Mouse (Mus musculus) C2C12 (cell line): Measurements from ENCODE around the gene Patj. TPM values are rescaled to one million over a fixed set of nuclear protein-coding genes. Genes with fewer than 3 reads are reported as not detected.
A peak's percentile ranks its signal among the peaks of the same experiment; 100 is the strongest.

Source experiments
- H3K27me3 ChIP-seq: one replicate; pipeline ENCODE4 v1.6.1; 2011; ENCODE audit not compliant: control insufficient read depth, insufficient read depth, insufficient read length
- H3K36me3 ChIP-seq: one replicate; pipeline ENCODE4 v1.6.1; 2011; ENCODE audit not compliant: control insufficient read depth, insufficient read depth
- H3K4me3 ChIP-seq: one replicate; pipeline ENCODE4 v1.5.1; 2011; ENCODE audit warnings: mild to moderate bottlenecking, control low read depth; ENCODE audit not compliant: poor library complexity, insufficient read depth, severe bottlenecking
- H3K79me2 ChIP-seq: one replicate; pipeline ENCODE4 v1.6.1; 2011; ENCODE audit not compliant: control insufficient read depth, insufficient read depth
- H3K79me3 ChIP-seq: one replicate; pipeline ENCODE4 v1.6.1; 2011; ENCODE audit warnings: low read depth, control low read depth
- H3ac ChIP-seq: one replicate; pipeline ENCODE3; 2011; ENCODE audit warnings: low read depth; ENCODE audit not compliant: control insufficient read depth, insufficient read length
- CEBPB ChIP-seq: IDR thresholded peaks from one replicate; pipeline ENCODE4 v1.6.1; 2011; ENCODE audit warnings: low read depth, mild to moderate bottlenecking, control low read depth, moderate library complexity
- CTCF ChIP-seq: IDR thresholded peaks from one replicate; pipeline ENCODE4 v1.5.1; 2011; ENCODE audit not compliant: control insufficient read depth, insufficient read depth, insufficient read length
- FOSL1 ChIP-seq: IDR thresholded peaks from one replicate; pipeline ENCODE4 v1.8.0; 2011; ENCODE audit warnings: mild to moderate bottlenecking, low read length; ENCODE audit not compliant: poor library complexity, insufficient read depth, severe bottlenecking
- MAX ChIP-seq: IDR thresholded peaks from one replicate; pipeline ENCODE4 v1.6.1; 2011; ENCODE audit warnings: mild to moderate bottlenecking, control low read depth
- MYOD1 ChIP-seq: IDR thresholded peaks from one replicate; pipeline ENCODE4 v1.6.1; 2011; ENCODE audit warnings: low read depth; ENCODE audit not compliant: control insufficient read depth, insufficient read length
- MYOG ChIP-seq: IDR thresholded peaks from one replicate; pipeline ENCODE4 v1.6.1; 2011; ENCODE audit not compliant: control insufficient read depth, insufficient read length; ENCODE audit errors: extremely low read depth
- USF1 ChIP-seq: IDR thresholded peaks from one replicate; pipeline ENCODE4 v1.6.1; 2011; ENCODE audit warnings: low read depth, mild to moderate bottlenecking, control low read depth, moderate library complexity
- polyA plus RNA-seq: library from polyadenylated mRNA; unstranded; fragments of >200 nt; fragmentation: generic; extraction: Trizol; gene quantifications from one replicate; pipeline ENCODE4 v1.2.1, GENCODE M21; 2012; ENCODE audit warnings: missing spikeins

Patj gene
- polyA plus RNA-seq, 1 experiment, result 3.3 TPM

DNA sequence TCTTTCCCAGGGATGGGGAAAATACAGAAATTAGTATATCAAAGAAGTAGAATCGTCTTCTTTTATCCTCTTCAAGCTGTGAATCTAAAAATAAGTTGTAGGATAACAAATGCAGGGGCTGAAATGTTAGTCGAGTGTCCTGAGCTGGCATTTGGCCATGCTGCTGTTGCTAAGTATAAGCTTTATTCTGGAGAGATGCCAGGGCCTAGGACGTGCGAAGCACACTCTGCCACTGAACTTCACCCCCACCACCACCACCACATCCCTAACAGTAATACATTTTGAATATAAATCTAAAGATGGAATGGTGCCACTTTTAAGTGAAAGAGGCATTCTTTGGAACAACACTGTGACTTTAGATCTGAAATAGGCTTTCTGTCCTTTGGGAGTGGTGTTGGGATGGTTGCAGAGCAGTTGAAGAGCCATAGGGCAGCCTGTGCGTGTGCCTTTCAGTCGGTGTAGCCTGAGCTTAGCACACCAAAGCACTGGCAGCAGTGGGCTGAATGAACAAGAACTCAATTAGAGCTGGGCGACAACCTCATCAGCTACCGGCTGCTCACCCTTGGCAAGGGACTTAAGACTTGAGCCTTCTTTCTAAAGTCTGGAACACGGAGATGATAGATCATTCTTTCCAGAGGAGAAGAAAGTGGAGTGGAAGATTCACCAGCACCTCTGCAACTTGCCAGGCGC, 168.1 kb downstream of the Patj start:
- Histone ChIP-seq H3K79me2 (no peaks in the 10 kb centered on the region), H3K79me3 (no peaks in the 10 kb centered on the region), H3K36me3 (no peaks in the 10 kb centered on the region), H3K4me3 (no peak overlapping the region), H3K27me3 (no peaks in the 10 kb centered on the region), H3ac (no peak overlapping the region)
- no peak for TF ChIP-seq MYOD1
- no peak for TF ChIP-seq MAX
- no peak for TF ChIP-seq USF1
- TF ChIP-seq MYOG, result no peak
- TF ChIP-seq CTCF, result no peak
- no peak for TF ChIP-seq FOSL1
- TF ChIP-seq CEBPB, result no peak

DNA sequence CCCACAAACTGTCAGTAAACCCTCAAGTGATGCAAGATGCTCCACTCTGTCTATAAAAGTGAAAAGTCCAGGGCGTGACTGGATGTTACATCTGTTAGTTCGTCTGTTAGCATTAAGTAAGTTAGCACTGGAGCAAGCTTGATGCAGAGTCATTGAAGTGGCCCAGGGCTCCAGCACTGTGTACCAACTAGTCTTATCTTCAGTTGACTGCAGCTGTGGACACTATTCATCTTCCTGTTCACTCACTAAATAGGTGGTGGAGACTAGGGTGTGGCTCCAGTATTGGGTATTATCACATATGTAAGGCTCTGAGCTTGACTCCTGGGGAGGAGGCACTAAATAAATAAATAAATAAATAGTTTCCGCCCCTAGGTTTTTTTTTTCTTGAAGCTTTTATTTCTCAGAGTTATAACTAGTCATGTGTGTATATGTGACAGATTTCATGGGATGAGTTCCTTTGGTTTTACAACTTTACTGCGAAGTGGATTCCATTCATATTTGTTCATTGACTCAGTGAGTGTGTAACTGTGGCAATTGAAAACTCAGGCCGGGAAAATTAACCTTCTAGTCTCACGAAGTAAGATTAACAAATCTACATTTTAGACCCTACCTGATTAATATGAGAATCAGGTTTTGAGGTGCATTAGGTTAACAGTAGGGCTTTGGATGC, 168.7 kb downstream of the Patj start:
- Histone ChIP-seq H3K36me3 (no peaks in the 10 kb centered on the region), H3K4me3 (no peak overlapping the region), H3K79me3 (no peaks in the 10 kb centered on the region), H3K79me2 (no peaks in the 10 kb centered on the region), H3ac (no peak overlapping the region), H3K27me3 (no peaks in the 10 kb centered on the region)
- peak; percentile 32 for TF ChIP-seq MYOD1
- TF ChIP-seq CEBPB, result no peak

DNA sequence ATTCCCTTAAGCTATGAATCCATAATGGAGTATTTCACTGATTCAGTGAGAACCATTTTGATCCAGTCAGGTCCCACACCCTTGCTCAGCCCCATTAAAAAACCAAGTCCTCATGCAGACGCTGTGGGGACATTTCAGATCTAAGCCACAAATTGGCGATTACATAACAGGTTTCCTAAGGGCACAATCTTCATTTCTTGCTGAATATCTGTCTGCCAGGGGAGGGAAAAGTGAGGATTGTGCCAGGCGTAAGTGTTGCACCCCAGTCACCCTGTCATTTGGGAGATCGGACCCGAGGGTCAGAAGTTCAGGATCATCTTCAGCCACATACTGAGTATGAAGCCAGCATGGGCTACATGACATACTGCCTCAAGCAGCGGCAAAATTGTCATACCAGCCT, 171.2 kb downstream of the Patj start:
- TF ChIP-seq FOSL1, result no peak
- Histone ChIP-seq H3K4me3 (no peak overlapping the region), H3K27me3 (no peaks in the 10 kb centered on the region)

GRCm38 (mm10) chr4:98567457-98567856, 171.9 kb downstream of the Patj start:
- H3K79me2 ChIP-seq, result no peaks in the 10 kb centered on the region
- no peak overlapping the region for H3K4me3 ChIP-seq
- H3K27me3 ChIP-seq, result no peaks in the 10 kb centered on the region
- H3ac ChIP-seq, result no peak overlapping the region
- H3K36me3 ChIP-seq, result no peaks in the 10 kb centered on the region
- no peaks in the 10 kb centered on the region for H3K79me3 ChIP-seq
- TF ChIP-seq MAX, result no peak
- TF ChIP-seq MYOG, result no peak
- no peak for TF ChIP-seq FOSL1
- no peak for TF ChIP-seq CTCF
- no peak for TF ChIP-seq MYOD1
- no peak for TF ChIP-seq USF1
- TF ChIP-seq CEBPB, result no peak

More for the DNA sequence above, 171.2 kb downstream of the Patj start:
- Histone ChIP-seq H3ac (no peak overlapping the region), H3K79me3 (no peaks in the 10 kb centered on the region), H3K79me2 (no peaks in the 10 kb centered on the region), H3K36me3 (no peaks in the 10 kb centered on the region)

DNA sequence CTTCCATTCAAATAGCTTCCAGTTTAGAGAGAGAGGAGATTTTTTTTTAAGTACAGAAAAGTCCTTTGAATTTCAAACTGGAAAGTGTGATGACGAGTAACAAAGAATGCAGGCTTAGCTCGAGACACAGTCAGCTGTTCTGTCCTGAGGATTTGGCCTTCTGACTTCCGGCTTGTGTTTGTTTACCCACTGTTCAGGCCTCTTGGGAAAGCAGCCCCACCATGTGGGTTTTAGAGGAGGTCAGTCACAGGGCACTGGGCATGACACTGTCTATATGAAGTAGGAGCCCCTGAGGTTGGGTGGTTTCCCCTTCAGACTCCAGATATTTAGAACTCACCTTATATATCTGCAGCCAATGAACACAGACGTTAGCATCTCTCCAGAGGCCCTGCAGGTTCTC, 174.3 kb downstream of the Patj start:
- Histone ChIP-seq H3K36me3 (no peaks in the 10 kb centered on the region), H3ac (no peak overlapping the region), H3K27me3 (no peaks in the 10 kb centered on the region), H3K79me2 (no peaks in the 10 kb centered on the region), H3K79me3 (no peaks in the 10 kb centered on the region), H3K4me3 (no peak overlapping the region)
- TF ChIP-seq CEBPB, result no peak
- TF ChIP-seq MYOD1, result no peak
- no peak for TF ChIP-seq MYOG
- TF ChIP-seq USF1, result no peak
- TF ChIP-seq MAX, result no peak
- TF ChIP-seq FOSL1, result no peak

DNA sequence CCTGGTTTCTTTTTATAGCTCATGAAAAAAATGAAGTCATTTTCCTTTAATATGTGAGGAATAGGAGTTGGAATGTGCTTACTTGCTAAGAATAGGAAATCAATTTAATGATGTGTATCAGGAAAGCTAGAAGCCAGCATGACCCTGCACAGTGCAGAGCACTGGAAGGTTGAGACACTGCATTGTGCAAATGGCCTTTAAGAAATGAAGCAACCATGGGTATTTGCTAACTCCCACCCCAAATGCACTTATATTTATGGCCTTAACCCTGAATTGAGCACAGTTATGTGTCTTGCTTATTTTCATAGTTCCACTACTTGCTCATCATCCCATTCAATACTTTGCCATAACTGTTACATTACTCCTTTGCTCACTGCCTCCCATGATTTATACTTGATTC, 181.7 kb downstream of the Patj start:
- Histone ChIP-seq H3K79me2 (no peaks in the 10 kb centered on the region), H3K36me3 (no peaks in the 10 kb centered on the region), H3K4me3 (no peak overlapping the region), H3ac (no peak overlapping the region), H3K27me3 (no peaks in the 10 kb centered on the region), H3K79me3 (no peaks in the 10 kb centered on the region)
- TF ChIP-seq MYOG (no peak), MYOD1 (no peak), CTCF (no peak), CEBPB (no peak), USF1 (no peak), MAX (no peak), FOSL1 (no peak)
